22 mouse cellular contexts compared by ENCODE assay signal in genomic region chr16:18129413-18129812, GRCm38 (mm10). TPM values are rescaled to one million over a fixed set of nuclear protein-coding genes. Genes with fewer than 3 reads are reported as not detected.
DNase-seq lines count a peak whose midpoint lies in the region; ATAC-seq lines count a peak whose summit lies in the region.
"Had no signal": no experiment of that assay in that cellular context is flagged by ENCODE, and none has a peak within 500 bp of the region (broad histone marks: within the 10 kb centered on the region; RNA-seq: fewer than 3 reads in every experiment).

No protein-coding gene starts in this region.

- no peak overlapping the region for H3K9ac ChIP-seq in forebrain, embryonic 12.5 days
- no peak overlapping the region for H3K9ac ChIP-seq in forebrain, embryonic 11.5 days (ENCODE audit: low read length)
- 0 out of 2 replicates have a peak overlapping the region, but pooled peaks have one; percentile 35 for H3K9ac ChIP-seq in neural tube, embryonic 12.5 days
- peak overlapping the region; percentile 84 for H3K9ac ChIP-seq in hindbrain, embryonic 16.5 days (ENCODE audit: low read depth, low read length)
- peak overlapping the region; percentile 81 for H3K9ac ChIP-seq in neural tube, embryonic 15.5 days (replicated peaks)
- H3K9ac ChIP-seq in kidney, embryonic 16.5 days (replicated peaks; ENCODE audit: low read length): no peak overlapping the region
- H3K9ac ChIP-seq: embryonic facial prominence, embryonic 13.5 days; heart, embryonic 15.5 days; limb, embryonic 15.5 days had no signal

- no peaks in the 10 kb centered on the region for H3K9me3 ChIP-seq in forebrain, embryonic 12.5 days
- no peaks in the 10 kb centered on the region for H3K9me3 ChIP-seq in forebrain, embryonic 11.5 days (ENCODE audit: control insufficient read depth, low read length)
- no peaks in the 10 kb centered on the region for H3K9me3 ChIP-seq in neural tube, embryonic 12.5 days
- H3K9me3 ChIP-seq in hindbrain, embryonic 16.5 days (ENCODE audit: control insufficient read depth, low read length): no peaks in the 10 kb centered on the region
- H3K9me3 ChIP-seq in neural tube, embryonic 15.5 days (replicated peaks): no peaks in the 10 kb centered on the region
- no peaks in the 10 kb centered on the region for H3K9me3 ChIP-seq in kidney, embryonic 16.5 days (ENCODE audit: low read length)
- H3K9me3 ChIP-seq: embryonic facial prominence, embryonic 13.5 days; heart, embryonic 15.5 days; limb, embryonic 15.5 days had no signal

- H3K36me3 ChIP-seq in forebrain, embryonic 12.5 days (replicated peaks): no peaks in the 10 kb centered on the region
- no peaks in the 10 kb centered on the region for H3K36me3 ChIP-seq in forebrain, embryonic 11.5 days (ENCODE audit: control insufficient read depth, insufficient read depth, low read length)
- no peaks in the 10 kb centered on the region for H3K36me3 ChIP-seq in neural tube, embryonic 12.5 days
- no peaks in the 10 kb centered on the region for H3K36me3 ChIP-seq in hindbrain, embryonic 16.5 days (ENCODE audit: control insufficient read depth, insufficient read depth, low read length)
- no peaks in the 10 kb centered on the region for H3K36me3 ChIP-seq in neural tube, embryonic 15.5 days
- no peaks in the 10 kb centered on the region for H3K36me3 ChIP-seq in kidney, embryonic 16.5 days (ENCODE audit: insufficient read depth, low read length)
- H3K36me3 ChIP-seq: embryonic facial prominence, embryonic 13.5 days; heart, embryonic 15.5 days; limb, embryonic 15.5 days had no signal

- ATAC-seq in forebrain, embryonic 12.5 days (ENCODE audit: low FRiP score): no peak
- no peak for ATAC-seq in forebrain, embryonic 11.5 days (replicated peaks; ENCODE audit: low FRiP score)
- no peak for ATAC-seq in neural tube, embryonic 12.5 days (ENCODE audit: low FRiP score, low read depth)
- no peak for ATAC-seq in hindbrain, embryonic 16.5 days
- no peak for ATAC-seq in neural tube, embryonic 15.5 days (ENCODE audit: low FRiP score)
- ATAC-seq in kidney, embryonic 16.5 days (ENCODE audit: low FRiP score, low TSS enrichment): no peak
- ATAC-seq: activated CD4-positive, CD25-positive, alpha-beta regulatory T cell, adult 4 months; Patski had no signal

- DNase-seq in forebrain, embryonic 11.5 days (ENCODE audit: low spot score): no peak
- no peak for DNase-seq in neural tube, embryonic 10.5 days (ENCODE audit: extremely low spot score, low spot score)
- no peak for DNase-seq in embryo, embryonic 11 days
- DNase-seq: adrenal gland, postnatal 36 days; gastrocnemius, postnatal 10 days; heart, adult 18-20 months; kidney, adult 2 months; kidney, postnatal 25 days; layer of hippocampus, adult 9-11 months; lung, postnatal 10 days; right cerebral cortex, postnatal 25 days; thymus, postnatal 36 days had no signal

- peak overlapping the region; percentile 96; the same call in 1 of the 2 replicates for H3K4me2 ChIP-seq in forebrain, embryonic 12.5 days
- H3K4me2 ChIP-seq in forebrain, embryonic 11.5 days (ENCODE audit: low read depth, low read length, severe bottlenecking): no peak overlapping the region
- H3K4me2 ChIP-seq in neural tube, embryonic 12.5 days (replicated peaks): peak overlapping the region; percentile 96
- peak overlapping the region; percentile 87 for H3K4me2 ChIP-seq in hindbrain, embryonic 16.5 days (ENCODE audit: low read length)
- H3K4me2 ChIP-seq in neural tube, embryonic 15.5 days: peak overlapping the region; percentile 87
- no peak overlapping the region for H3K4me2 ChIP-seq in kidney, embryonic 16.5 days (replicated peaks; ENCODE audit: low read depth, low read length)
- H3K4me2 ChIP-seq: heart, embryonic 15.5 days; limb, embryonic 15.5 days had no signal

- H3K4me3 ChIP-seq in forebrain, embryonic 12.5 days (replicated peaks): peak overlapping the region; percentile 2; the same call in 1 of the 2 replicates
- H3K4me3 ChIP-seq in forebrain, embryonic 11.5 days (ENCODE audit: low read depth, low read length): no peak overlapping the region
- H3K4me3 ChIP-seq in neural tube, embryonic 12.5 days: peak overlapping the region; percentile 75
- peak overlapping the region; percentile 63 for H3K4me3 ChIP-seq in hindbrain, embryonic 16.5 days (ENCODE audit: low read length)
- H3K4me3 ChIP-seq in neural tube, embryonic 15.5 days (replicated peaks): peak overlapping the region; percentile 68
- H3K4me3 ChIP-seq in kidney, embryonic 16.5 days (ENCODE audit: low read length): no peak overlapping the region
- H3K4me3 ChIP-seq: heart, embryonic 15.5 days; limb, embryonic 15.5 days had no signal

- 64% methylated on average over 5 of the region's 5 CpGs for WGBS in forebrain, embryonic 12.5 days
- WGBS in forebrain, embryonic 11.5 days: 62% methylated on average over 5 of the region's 5 CpGs
- WGBS in neural tube, embryonic 12.5 days: 74% methylated on average over 5 of the region's 5 CpGs
- WGBS in hindbrain, embryonic 16.5 days: 70% methylated on average over 5 of the region's 5 CpGs
- 76% methylated on average over 5 of the region's 5 CpGs for WGBS in neural tube, embryonic 15.5 days
- 74% methylated on average over 5 of the region's 5 CpGs for WGBS in kidney, embryonic 16.5 days

- H3K4me1 ChIP-seq in forebrain, embryonic 12.5 days: peaks cover 23% of the 10 kb centered on the region
- 0 out of 2 replicates have a peak, but pooled peaks cover 1% of the 10 kb centered on the region for H3K4me1 ChIP-seq in forebrain, embryonic 11.5 days (replicated peaks; ENCODE audit: control insufficient read depth, insufficient read depth, low read length)
- H3K4me1 ChIP-seq in neural tube, embryonic 12.5 days: peaks cover 7% of the 10 kb centered on the region
- peaks cover 29% of the 10 kb centered on the region for H3K4me1 ChIP-seq in hindbrain, embryonic 16.5 days (ENCODE audit: control insufficient read depth, insufficient read depth, low read depth, low read length)
- peaks cover 45% of the 10 kb centered on the region for H3K4me1 ChIP-seq in neural tube, embryonic 15.5 days
- peaks cover 11% of the 10 kb centered on the region for H3K4me1 ChIP-seq in kidney, embryonic 16.5 days (ENCODE audit: insufficient read depth, low read length)

- peaks cover 67% of the 10 kb centered on the region for H3K27me3 ChIP-seq in forebrain, embryonic 12.5 days
- peaks cover 28% of the 10 kb centered on the region for H3K27me3 ChIP-seq in forebrain, embryonic 11.5 days (ENCODE audit: control insufficient read depth, insufficient read depth, low read length)
- peaks cover 39% of the 10 kb centered on the region for H3K27me3 ChIP-seq in neural tube, embryonic 12.5 days (replicated peaks)
- no peaks in the 10 kb centered on the region; the same call in 1 of the 2 replicates for H3K27me3 ChIP-seq in hindbrain, embryonic 16.5 days (replicated peaks; ENCODE audit: control insufficient read depth, insufficient read depth, low read length)
- peaks cover 4% of the 10 kb centered on the region; the same call in 1 of the 2 replicates for H3K27me3 ChIP-seq in neural tube, embryonic 15.5 days (replicated peaks)
- H3K27me3 ChIP-seq in kidney, embryonic 16.5 days (ENCODE audit: insufficient read depth, low read length): peaks cover 37% of the 10 kb centered on the region

- no peak overlapping the region for H3K27ac ChIP-seq in forebrain, embryonic 12.5 days
- no peak overlapping the region for H3K27ac ChIP-seq in forebrain, embryonic 11.5 days (ENCODE audit: low read depth, low read length)
- H3K27ac ChIP-seq in neural tube, embryonic 12.5 days: no peak overlapping the region
- H3K27ac ChIP-seq in hindbrain, embryonic 16.5 days (ENCODE audit: low read depth, low read length): no peak overlapping the region
- H3K27ac ChIP-seq in neural tube, embryonic 15.5 days (replicated peaks): no peak overlapping the region; the same call in 1 of the 2 replicates
- no peak overlapping the region for H3K27ac ChIP-seq in kidney, embryonic 16.5 days (ENCODE audit: low read length)
- H3K27ac ChIP-seq: heart, embryonic 15.5 days; limb, embryonic 15.5 days had no signal

RNA-seq across cellular contexts. Expression of gene Rtn4r, which starts 2.0 kb away (rescaled TPM):
- polyA plus RNA-seq in forebrain, embryonic 12.5 days (2016; fragmentation: Nextera tagmentation; extraction: Ambion mirVana): 5.4 and 6.2 TPM in 2 replicates
- polyA plus RNA-seq in forebrain, embryonic 11.5 days (2014; fragmentation: Nextera tagmentation; extraction: Ambion mirVana): 3.2 and 4.0 TPM in 2 replicates
- 15.6 and 16.5 TPM in 2 replicates for polyA plus RNA-seq in neural tube, embryonic 12.5 days (2016; fragmentation: Nextera tagmentation; extraction: Ambion mirVana)
- 15.6 and 24.3 TPM in 2 replicates for polyA plus RNA-seq in hindbrain, embryonic 16.5 days (2015; fragmentation: Nextera tagmentation; extraction: Ambion mirVana)
- 26.5 and 28.7 TPM in 2 replicates for polyA plus RNA-seq in neural tube, embryonic 15.5 days (2015; fragmentation: Nextera tagmentation; extraction: Ambion mirVana)
- 1.0 and 3.4 TPM in 2 replicates for polyA plus RNA-seq in kidney, embryonic 16.5 days (2015; fragmentation: Nextera tagmentation; extraction: Ambion mirVana)
- polyA plus RNA-seq: activated CD4-positive, CD25-positive, alpha-beta regulatory T cell, adult 4 months had no signal

RNA-seq across cellular contexts. Expression of gene Prodh, which starts 39.4 kb away (rescaled TPM):
- polyA plus RNA-seq in forebrain, embryonic 12.5 days (2016; fragmentation: Nextera tagmentation; extraction: Ambion mirVana): 5.9 and 7.7 TPM in 2 replicates
- 10.2 and 12.2 TPM in 2 replicates for polyA plus RNA-seq in forebrain, embryonic 11.5 days (2014; fragmentation: Nextera tagmentation; extraction: Ambion mirVana)
- polyA plus RNA-seq in neural tube, embryonic 12.5 days (2016; fragmentation: Nextera tagmentation; extraction: Ambion mirVana): 6.3 and 7.1 TPM in 2 replicates
- polyA plus RNA-seq in hindbrain, embryonic 16.5 days (2015; fragmentation: Nextera tagmentation; extraction: Ambion mirVana): 5.7 and 6.8 TPM in 2 replicates
- polyA plus RNA-seq in neural tube, embryonic 15.5 days (2015; fragmentation: Nextera tagmentation; extraction: Ambion mirVana): 4.0 and 6.4 TPM in 2 replicates
- polyA plus RNA-seq in kidney, embryonic 16.5 days (2015; fragmentation: Nextera tagmentation; extraction: Ambion mirVana): 22.3 and 23.0 TPM in 2 replicates

Comparison
In these comparisons a context has a peak if more than half of its experiments do, and no peak if none do; other contexts are left out.
1. H3K4me2 ChIP-seq: peak in forebrain, embryonic 12.5 days (single experiment), neural tube, embryonic 12.5 days (single experiment), hindbrain, embryonic 16.5 days (single experiment) and neural tube, embryonic 15.5 days (single experiment); none in forebrain, embryonic 11.5 days (single experiment) and kidney, embryonic 16.5 days (single experiment).
2. H3K4me3 ChIP-seq: peak in forebrain, embryonic 12.5 days (single experiment), neural tube, embryonic 12.5 days (single experiment), hindbrain, embryonic 16.5 days (single experiment) and neural tube, embryonic 15.5 days (single experiment); none in forebrain, embryonic 11.5 days (single experiment) and kidney, embryonic 16.5 days (single experiment).
3. H3K9ac ChIP-seq: peak in neural tube, embryonic 12.5 days (single experiment), hindbrain, embryonic 16.5 days (single experiment) and neural tube, embryonic 15.5 days (single experiment); none in forebrain, embryonic 12.5 days (single experiment), forebrain, embryonic 11.5 days (single experiment) and kidney, embryonic 16.5 days (single experiment).